Mouse (Mus musculus): ENCODE data around the gene Fam71a. TPM values are rescaled to one million over a fixed set of nuclear protein-coding genes. Genes with fewer than 3 reads are reported as not detected.

Fam71a gene
- polyA plus RNA-seq, 1 experiment from 2014 or later, result not detected

DNA sequence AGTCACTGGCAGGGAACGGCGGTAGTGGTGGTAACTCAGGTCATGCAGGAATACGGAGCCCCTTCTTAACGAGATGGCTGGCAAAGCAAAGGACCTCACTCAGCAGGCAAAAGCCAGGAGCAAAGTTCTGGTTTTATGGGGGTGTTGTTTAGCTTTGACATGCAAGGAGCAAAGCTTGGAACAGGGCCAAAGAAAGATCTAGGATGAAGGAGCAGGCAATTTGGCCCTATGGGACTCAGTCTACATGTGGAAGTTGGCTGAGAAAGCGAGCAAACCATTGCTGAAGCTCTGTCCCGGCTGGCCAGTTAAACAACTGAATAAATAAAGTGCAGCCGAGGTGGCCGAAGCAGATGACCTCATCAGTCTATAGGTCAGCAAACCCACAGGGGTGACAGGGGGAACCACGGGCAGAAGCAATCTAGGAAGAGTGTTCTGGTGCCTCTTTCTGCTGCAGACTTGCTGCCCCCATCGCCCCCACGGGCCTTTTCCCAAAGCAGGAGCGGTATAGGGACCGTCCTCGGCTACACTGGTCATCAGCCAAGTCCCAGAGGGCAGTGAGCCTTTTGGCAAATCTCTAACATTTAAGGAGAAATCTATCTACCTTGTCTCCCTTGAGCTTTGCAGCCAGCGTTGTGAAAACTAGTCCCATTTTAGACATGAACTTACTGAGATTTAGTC is 14.0 kb upstream of the Fam71a start:
- Histone ChIP-seq H3K27ac (ENCODE audit: low read depth) (no peak overlapping the region), H3K27me3 (ENCODE audit: insufficient read depth, low read length) (peaks cover 24% of the 10 kb centered on the region)

DNA sequence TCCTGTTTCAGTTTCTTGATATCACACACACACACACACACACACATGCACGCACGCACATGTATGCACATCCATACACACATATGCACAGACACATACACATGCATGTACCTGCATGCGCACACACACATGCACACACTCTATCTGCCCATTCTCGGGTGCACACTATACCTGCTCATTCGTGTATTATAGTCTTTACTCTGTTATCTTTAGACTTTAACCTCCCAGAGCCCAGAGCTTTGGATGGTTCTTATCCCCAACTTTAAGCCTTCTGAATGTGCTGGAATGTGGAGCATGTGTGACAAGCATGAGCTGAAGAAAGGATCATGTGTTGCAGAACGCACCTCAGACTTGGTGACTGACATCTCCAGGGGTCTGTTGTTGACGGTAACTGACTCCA is 12.3 kb upstream of the Fam71a start:
- ATAC-seq (no peak), DNase-seq (no peak)
- Histone ChIP-seq H3K36me3 (replicated peaks; ENCODE audit: insufficient read depth, low read length) (peaks cover 7% of the 10 kb centered on the region), H3K9me3 (ENCODE audit: low read length) (no peaks in the 10 kb centered on the region), H3K4me1 (ENCODE audit: insufficient read depth) (peaks cover 17% of the 10 kb centered on the region; the same call in 1 of the 2 replicates), H3K27ac (ENCODE audit: low read depth) (no peak overlapping the region), H3K4me2 (ENCODE audit: low read depth, low read length) (no peak overlapping the region), H3K9ac (replicated peaks) (no peak overlapping the region), H3K4me3 (ENCODE audit: low read depth, low read length) (no peak overlapping the region), H3K27me3 (ENCODE audit: insufficient read depth, low read length) (peaks cover 11% of the 10 kb centered on the region)
- WGBS (ENCODE audit: insufficient replicate concordance), result 66% methylated on average over 7 of the region's 7 CpGs
- TF ChIP-seq CTCF (IDR thresholded peaks at IDR 0.05; ENCODE audit: low read depth), result no peak
- no peak for TF ChIP-seq EP300 (IDR thresholded peaks at IDR 0.05; ENCODE audit: low read depth)

More for the DNA sequence above, 14.0 kb upstream of the Fam71a start:
- H3K4me1 ChIP-seq (ENCODE audit: insufficient read depth), result peaks cover 21% of the 10 kb centered on the region
- no peak overlapping the region for H3K9ac ChIP-seq (replicated peaks)
- no peaks in the 10 kb centered on the region for H3K9me3 ChIP-seq (ENCODE audit: low read length)
- H3K4me3 ChIP-seq (ENCODE audit: low read depth, low read length), result no peak overlapping the region
- ATAC-seq, result no peak
- TF ChIP-seq EP300 (IDR thresholded peaks at IDR 0.05; ENCODE audit: low read depth), result no peak
- TF ChIP-seq CTCF (IDR thresholded peaks at IDR 0.05; ENCODE audit: low read depth), result no peak
- peak; percentile 44 for DNase-seq
- 28% methylated on average over 15 of the region's 15 CpGs for WGBS (ENCODE audit: insufficient replicate concordance)
- H3K4me2 ChIP-seq (ENCODE audit: low read depth, low read length), result peak overlapping the region; percentile 48
- H3K36me3 ChIP-seq (replicated peaks; ENCODE audit: insufficient read depth, low read length), result peaks cover 7% of the 10 kb centered on the region

DNA sequence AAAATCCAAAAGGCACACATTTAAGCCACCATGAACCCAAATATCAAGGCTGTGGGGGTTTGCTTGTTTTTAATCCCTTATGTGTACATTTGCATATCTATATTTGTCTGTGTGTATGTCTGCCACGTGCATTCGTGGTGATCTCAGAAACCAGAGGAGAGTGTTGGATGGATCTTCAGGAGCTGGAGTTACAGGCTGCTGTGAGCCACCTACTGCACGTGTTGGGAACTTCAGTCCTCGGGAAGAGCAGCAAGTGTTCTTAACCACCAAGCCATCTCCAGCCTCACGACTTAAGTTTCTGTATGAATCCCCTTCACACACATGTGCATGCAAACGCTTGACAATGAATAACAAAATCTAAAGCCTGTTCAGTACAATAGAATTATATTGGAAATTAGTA is 7.9 kb upstream of the Fam71a start:
- Histone ChIP-seq H3K4me3 (ENCODE audit: low read depth, low read length) (no peak overlapping the region), H3K27ac (ENCODE audit: low read depth) (no peak overlapping the region), H3K36me3 (replicated peaks; ENCODE audit: insufficient read depth, low read length) (peaks cover 15% of the 10 kb centered on the region), H3K27me3 (ENCODE audit: insufficient read depth, low read length) (no peaks in the 10 kb centered on the region), H3K9ac (replicated peaks) (no peak overlapping the region), H3K4me2 (ENCODE audit: low read depth, low read length) (no peak overlapping the region), H3K4me1 (ENCODE audit: insufficient read depth) (no peaks in the 10 kb centered on the region), H3K9me3 (ENCODE audit: low read length) (no peaks in the 10 kb centered on the region)
- 14% methylated on average over 6 of the region's 6 CpGs for WGBS (ENCODE audit: insufficient replicate concordance)
- peak; percentile 63 for TF ChIP-seq CTCF (IDR thresholded peaks at IDR 0.05; ENCODE audit: low read depth)
- TF ChIP-seq EP300 (IDR thresholded peaks at IDR 0.05; ENCODE audit: low read depth), result no peak
- no peak for ATAC-seq
- no peak for DNase-seq

DNA sequence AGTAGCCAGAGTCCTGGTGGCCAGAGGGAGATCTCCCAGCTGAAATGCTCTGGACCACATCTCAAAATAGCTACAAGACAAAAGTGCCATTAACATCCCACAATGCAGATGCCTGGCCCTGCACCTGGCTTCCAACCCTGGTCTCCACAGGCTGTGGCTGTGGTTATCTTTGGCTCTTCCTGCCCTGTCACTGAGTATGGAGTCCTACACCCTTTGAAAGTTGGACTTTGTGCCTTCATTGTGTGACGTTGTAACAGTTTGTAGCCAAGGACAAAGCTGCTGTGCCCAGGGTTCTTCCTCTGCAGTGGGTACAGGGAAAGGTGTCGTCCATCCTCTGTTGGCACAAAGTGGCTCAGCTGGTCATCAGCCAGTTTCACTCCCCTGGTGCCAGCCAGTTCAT is 5.8 kb upstream of the Fam71a start:
- no peak overlapping the region for H3K4me2 ChIP-seq (ENCODE audit: low read depth, low read length)
- H3K36me3 ChIP-seq (replicated peaks; ENCODE audit: insufficient read depth, low read length), result peaks cover 8% of the 10 kb centered on the region
- TF ChIP-seq EP300 (IDR thresholded peaks at IDR 0.05; ENCODE audit: low read depth) (no peak), CTCF (IDR thresholded peaks at IDR 0.05; ENCODE audit: low read depth) (no peak)
- ATAC-seq (peak; percentile 68), DNase-seq (no peak)
- no peaks in the 10 kb centered on the region; the same call in 1 of the 2 replicates for H3K4me1 ChIP-seq (ENCODE audit: insufficient read depth)
- H3K27ac ChIP-seq (ENCODE audit: low read depth), result no peak overlapping the region
- WGBS (ENCODE audit: insufficient replicate concordance), result 42% methylated on average over 2 of the region's 2 CpGs
- H3K9me3 ChIP-seq (ENCODE audit: low read length), result no peaks in the 10 kb centered on the region
- H3K4me3 ChIP-seq (ENCODE audit: low read depth, low read length), result no peak overlapping the region
- no peak overlapping the region for H3K9ac ChIP-seq (replicated peaks)
- H3K27me3 ChIP-seq (ENCODE audit: insufficient read depth, low read length), result no peaks in the 10 kb centered on the region

GRCm38 (mm10) chr1:191166189-191166588 is 1.6 kb upstream of the Fam71a start:
- no peak overlapping the region for H3K4me3 ChIP-seq (ENCODE audit: low read depth, low read length)
- TF ChIP-seq CTCF (IDR thresholded peaks at IDR 0.05; ENCODE audit: low read depth) (no peak), EP300 (IDR thresholded peaks at IDR 0.05; ENCODE audit: low read depth) (no peak)
- H3K27me3 ChIP-seq (ENCODE audit: insufficient read depth, low read length), result no peaks in the 10 kb centered on the region
- H3K4me1 ChIP-seq (ENCODE audit: insufficient read depth), result no peaks in the 10 kb centered on the region; the same call in 1 of the 2 replicates
- H3K4me2 ChIP-seq (ENCODE audit: low read depth, low read length), result no peak overlapping the region
- no peak overlapping the region for H3K27ac ChIP-seq (ENCODE audit: low read depth)
- no peaks in the 10 kb centered on the region for H3K9me3 ChIP-seq (ENCODE audit: low read length)
- no peak for DNase-seq
- H3K9ac ChIP-seq (replicated peaks), result no peak overlapping the region
- ATAC-seq, result no peak
- WGBS (ENCODE audit: insufficient replicate concordance), result 52% methylated on average over 4 of the region's 4 CpGs
- H3K36me3 ChIP-seq (replicated peaks; ENCODE audit: insufficient read depth, low read length), result peaks cover 4% of the 10 kb centered on the region; the same call in 1 of the 2 replicates

DNA sequence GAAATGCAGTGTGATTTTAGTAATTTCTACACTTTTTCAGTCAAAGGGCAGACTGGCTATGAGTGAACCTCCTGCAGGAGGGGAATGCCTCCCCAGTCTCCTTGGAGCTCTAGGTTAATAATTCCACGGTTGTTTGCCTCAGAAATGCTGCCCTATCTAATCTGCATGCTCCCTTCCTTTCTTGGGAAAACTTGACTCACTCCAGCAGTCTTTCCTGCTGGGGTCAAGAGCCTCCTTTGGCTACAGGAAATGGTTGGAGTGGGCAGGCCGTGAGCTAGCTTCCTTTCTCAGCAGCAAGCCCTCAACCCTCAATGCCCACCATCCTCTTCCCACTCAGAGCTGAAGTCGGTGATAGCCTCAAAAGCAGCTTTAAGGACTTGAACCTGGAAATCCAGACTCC is 10.3 kb downstream of the Fam71a start:
- H3K4me1 ChIP-seq (ENCODE audit: insufficient read depth), result peaks cover 9% of the 10 kb centered on the region
- peaks cover 6% of the 10 kb centered on the region; the same call in 1 of the 2 replicates for H3K9me3 ChIP-seq (ENCODE audit: low read length)
- no peaks in the 10 kb centered on the region for H3K36me3 ChIP-seq (replicated peaks; ENCODE audit: insufficient read depth, low read length)
- ATAC-seq (peak; percentile 31), DNase-seq (no peak)
- H3K27ac ChIP-seq (ENCODE audit: low read depth), result peak overlapping the region; percentile 59; the same call in 1 of the 2 replicates
- no peak overlapping the region for H3K4me2 ChIP-seq (ENCODE audit: low read depth, low read length)
- no peak overlapping the region for H3K4me3 ChIP-seq (ENCODE audit: low read depth, low read length)
- 38% methylated on average over 3 of the region's 3 CpGs for WGBS (ENCODE audit: insufficient replicate concordance)
- no peak overlapping the region for H3K9ac ChIP-seq (replicated peaks)
- no peaks in the 10 kb centered on the region; the same call in 1 of the 2 replicates for H3K27me3 ChIP-seq (ENCODE audit: insufficient read depth, low read length)
- no peak for TF ChIP-seq CTCF (IDR thresholded peaks at IDR 0.05; ENCODE audit: low read depth)
- TF ChIP-seq EP300 (IDR thresholded peaks at IDR 0.05; ENCODE audit: low read depth), result peak; percentile 72
